Mouse (Mus musculus) embryo, embryonic 11.5 days (tissue): Measurements from ENCODE around the gene Klhl26.
"Not testable (repeated sequence)": the region's sequence is repeated elsewhere in the genome, so short reads cannot be mapped to it uniquely, and the experiment has no call there.

Source experiments
- DNase-seq: peaks from one replicate; pipeline ENCODE4 v3.0.0-alpha.2; 2012; ENCODE audit warnings: low read depth, low spot score

Klhl26 gene

GRCm38 (mm10) chr8:70476333-70477268 is at the start of gene Klhl26:
TSS of gene Klhl26 (minus strand) at chr8:70476968.
- peak; percentile 89 for DNase-seq

GRCm38 (mm10) chr8:70522592-70523403 is 46.0 kb upstream of the Klhl26 start:
- peak; percentile 96 for DNase-seq

- no peak for DNase-seq
Observed at GRCm38 (mm10) chr8:70519606-70520005, 42.8 kb upstream of the Klhl26 start.

- no peak for DNase-seq
Observed at GRCm38 (mm10) chr8:70519043-70519442, 42.3 kb upstream of the Klhl26 start.

GRCm38 (mm10) chr8:70517940-70518643 is 41.3 kb upstream of the Klhl26 start:
- no peak for DNase-seq

- no peak for DNase-seq
Observed at GRCm38 (mm10) chr8:70513441-70513840, 36.7 kb upstream of the Klhl26 start.

GRCm38 (mm10) chr8:70512253-70512903 is 35.6 kb upstream of the Klhl26 start:
- DNase-seq = no peak

GRCm38 (mm10) chr8:70511770-70512169 is 35.0 kb upstream of the Klhl26 start:
- DNase-seq = no peak

- DNase-seq = not testable (repeated sequence)
Observed at GRCm38 (mm10) chr8:70511174-70511573, 34.4 kb upstream of the Klhl26 start.

- DNase-seq = peak; percentile 98
Observed at GRCm38 (mm10) chr8:70510228-70510915, 33.6 kb upstream of the Klhl26 start, which contains the start of gene Uba52. TSS of gene Uba52 (minus strand) at chr8:70510801.

GRCm38 (mm10) chr8:70509281-70509952 is 32.6 kb upstream of the Klhl26 start:
- no peak for DNase-seq

GRCm38 (mm10) chr8:70507027-70507393 is 30.2 kb upstream of the Klhl26 start:
- no peak for DNase-seq

- DNase-seq = peak; percentile 90
Observed at GRCm38 (mm10) chr8:70506328-70507026, 29.7 kb upstream of the Klhl26 start, which contains the start of gene Rex1bd. TSS of gene Rex1bd (minus strand) at chr8:70506752.

GRCm38 (mm10) chr8:70505698-70506327 is 29.0 kb upstream of the Klhl26 start:
- DNase-seq = no peak

GRCm38 (mm10) chr8:70504851-70505250 is 28.1 kb upstream of the Klhl26 start:
- peak; percentile 70 for DNase-seq

- no peak for DNase-seq
Observed at GRCm38 (mm10) chr8:70504291-70504716, 27.5 kb upstream of the Klhl26 start.

- DNase-seq = peak; percentile 69
Observed at GRCm38 (mm10) chr8:70503062-70503750, 26.4 kb upstream of the Klhl26 start.

GRCm38 (mm10) chr8:70502540-70502939 is 25.8 kb upstream of the Klhl26 start:
- DNase-seq = no peak
